Mouse (Mus musculus) midbrain, postnatal 0 days (tissue): ENCODE measurements around the gene Guca1a. TPM values are rescaled to one million over a fixed set of nuclear protein-coding genes. Genes with fewer than 3 reads are reported as not detected.

Source experiments
- ATAC-seq: fragments of 200-750 bp; cut with Nextera tagmentation; 2 replicates; pipeline ENCODE4 v1.8.0; 2017; ENCODE audit warnings: moderate number of reproducible peaks, mild to moderate bottlenecking, moderate TSS enrichment, moderate library complexity; ENCODE audit not compliant: low FRiP score
- DNase-seq: peaks from one replicate; pipeline ENCODE4 v3.0.0-alpha.2; 2015; ENCODE audit warnings: low spot score
- H3K27ac ChIP-seq: fragments of 300-500 bp; sonication (generic); 2 replicates; pipeline ENCODE4 v1.5.1; 2014; ENCODE audit warnings: low read depth, mild to moderate bottlenecking, low read length, mixed read lengths
- H3K27me3 ChIP-seq: fragments of 300-500 bp; sonication (generic); 2 replicates; pipeline ENCODE4 v1.6.1; 2014; ENCODE audit warnings: low read length, control low read depth, mixed read lengths; ENCODE audit not compliant: insufficient read depth
- H3K36me3 ChIP-seq: fragments of 300-500 bp; sonication (generic); 2 replicates; pipeline ENCODE4 v1.6.1; 2014; ENCODE audit warnings: low read length, control low read depth, mixed read lengths; ENCODE audit not compliant: insufficient read depth
- H3K4me1 ChIP-seq: fragments of 300-500 bp; sonication (generic); 2 replicates; pipeline ENCODE4 v1.6.1; 2014; ENCODE audit warnings: mild to moderate bottlenecking, control low read depth, antibody characterized with exemption, low read length, mixed read lengths; ENCODE audit not compliant: insufficient read depth
- H3K4me2 ChIP-seq: fragments of 300-500 bp; sonication (generic); 2 replicates; pipeline ENCODE4 v1.6.1; 2014; ENCODE audit warnings: low read depth, mild to moderate bottlenecking, low read length, mixed read lengths; ENCODE audit not compliant: poor library complexity, severe bottlenecking
- H3K4me3 ChIP-seq: fragments of 300-500 bp; sonication (generic); 2 replicates; pipeline ENCODE4 v1.5.1; 2014; ENCODE audit warnings: low read depth, mild to moderate bottlenecking, low read length, moderate library complexity
- H3K9ac ChIP-seq: fragments of 300-500 bp; sonication (generic); replicated peaks from 2 replicates; pipeline ENCODE4 v1.6.1; 2014; ENCODE audit warnings: mild to moderate bottlenecking, low read length, moderate library complexity, mixed read lengths; ENCODE audit not compliant: poor library complexity, severe bottlenecking
- H3K9me3 ChIP-seq: fragments of 300-500 bp; sonication (generic); 2 replicates; pipeline ENCODE4 v1.6.1; 2016; ENCODE audit warnings: low read length, control low read depth
- CTCF ChIP-seq: IDR thresholded peaks from 2 replicates; pipeline ENCODE4 v1.5.1; 2016; ENCODE audit warnings: antibody characterized with exemption, mild to moderate bottlenecking
- WGBS: fragments of 180-500 bp; shearing (Covaris S2); extraction: QIAGEN DNeasy Blood & Tissue Kit; methylation state at CpG from one replicate; pipeline ENCODE4 v1.1.7; 2014; 5-methylcytosine and 5-hydroxymethylcytosine counted together
- polyA plus RNA-seq: library from polyadenylated mRNA; unstranded; fragments of >200 nt; fragmentation: Nextera tagmentation; extraction: Ambion mirVana; gene quantifications from 2 replicates; pipeline ENCODE4 v1.2.1, GENCODE M21; 2015
- total RNA-seq: library from RNA; depleted of rRNA; stranded (reverse); fragments of >200 nt; gene quantifications from 2 replicates; pipeline ENCODE4 v1.2.3, GENCODE M21; 2014

Gene Guca1a
- total and polyA plus RNA-seq, 2 experiments from 2014 or later: 1.3 TPM; not detected in 1

DNA sequence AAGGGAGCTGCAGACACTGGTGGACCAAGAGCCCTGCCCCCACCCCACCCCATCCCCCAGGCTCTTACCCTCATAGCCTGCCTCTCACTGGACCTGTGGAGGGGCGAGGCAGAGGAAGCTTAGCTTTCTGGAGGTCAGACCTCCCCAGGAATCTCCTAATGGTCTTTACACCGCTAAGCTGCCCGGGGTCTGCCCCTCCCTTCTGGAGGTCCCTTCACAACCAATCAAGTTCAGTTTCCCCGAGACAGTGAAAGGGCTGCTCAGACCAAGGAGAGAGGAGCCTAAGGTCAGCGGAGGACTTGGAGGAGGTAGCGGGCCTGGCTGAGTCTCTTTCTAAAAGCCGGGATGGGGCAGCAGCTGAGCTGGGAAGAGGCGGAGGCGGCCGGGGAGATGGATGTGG, 15.2 kb downstream of the Guca1a start, which contains the start of gene Guca1b:
Gene Guca1b, plus strand, starts transcription at position 249 of the 400 bp plus-strand sequence.
- 32% methylated on average over 10 of the region's 10 CpGs for WGBS
- TF ChIP-seq CTCF: no peak

DNA sequence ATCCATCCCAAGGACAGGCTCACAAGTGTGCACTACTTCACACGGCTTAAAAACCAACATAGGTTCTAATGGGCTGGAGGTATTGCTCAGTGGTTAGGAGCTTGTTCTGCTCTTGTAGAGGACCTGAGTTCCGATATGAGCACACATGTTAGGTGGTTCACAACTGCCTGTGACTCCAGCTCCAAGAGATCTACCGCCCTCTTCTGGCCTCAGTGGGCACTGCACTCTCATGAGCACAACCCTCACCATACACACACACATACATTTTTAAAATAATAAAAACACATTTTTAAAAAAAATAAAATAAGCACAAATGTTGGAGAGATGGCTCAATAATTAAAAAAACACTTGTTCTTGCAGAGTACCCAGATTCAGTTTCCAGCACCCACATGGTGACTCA, 16.3 kb downstream of the Guca1a start:
- H3K9ac ChIP-seq: no peak overlapping the region
- no peaks in the 10 kb centered on the region for H3K9me3 ChIP-seq
- WGBS: 92% methylated on average over 3 of the region's 3 CpGs
- no peak overlapping the region for H3K4me2 ChIP-seq
- no peaks in the 10 kb centered on the region for H3K4me1 ChIP-seq
- peak; percentile 19; the same call in 1 of the 2 replicates for TF ChIP-seq CTCF
- no peak overlapping the region for H3K4me3 ChIP-seq
- no peak overlapping the region for H3K27ac ChIP-seq
- peaks cover 8% of the 10 kb centered on the region; the same call in 1 of the 2 replicates for H3K36me3 ChIP-seq
- no peaks in the 10 kb centered on the region for H3K27me3 ChIP-seq
- ATAC-seq (no peak), DNase-seq (no peak)

More for the DNA sequence above, 15.2 kb downstream of the Guca1a start, which contains the start of gene Guca1b:
- H3K4me3 ChIP-seq: no peak within 1 kb of the TSS
- no peak within 1 kb of the TSS for H3K27ac ChIP-seq
- H3K4me2 ChIP-seq: no peak within 1 kb of the TSS
- DNase-seq (no peak), ATAC-seq (no peak)
- H3K4me1 ChIP-seq: no peaks in the 10 kb centered on the region
- H3K27me3 ChIP-seq: no peaks in the 10 kb centered on the region
- no peaks in the 10 kb centered on the region for H3K9me3 ChIP-seq
- no peak within 1 kb of the TSS for H3K9ac ChIP-seq
- H3K36me3 ChIP-seq: no peaks in the 10 kb centered on the region

DNA sequence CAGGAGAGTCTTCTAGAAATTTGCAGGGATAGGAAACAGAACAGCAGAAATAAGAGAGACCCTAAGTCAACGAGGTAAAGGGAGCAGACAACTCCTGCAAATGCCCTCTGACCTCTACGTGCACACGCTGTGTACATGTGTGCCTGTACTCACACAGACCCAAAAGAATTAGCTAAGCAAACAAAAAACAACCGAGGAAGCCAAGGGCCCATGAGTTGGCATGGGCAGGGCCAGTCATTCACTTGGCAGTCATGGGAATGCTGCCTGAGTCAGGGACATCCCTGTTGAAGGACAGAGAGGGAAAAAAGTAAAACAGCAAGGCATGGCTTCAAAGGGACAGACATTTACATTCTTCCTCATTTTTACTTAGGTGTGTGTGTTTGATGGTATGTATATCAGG, 17.1 kb downstream of the Guca1a start:
- Histone ChIP-seq H3K27ac (no peak overlapping the region), H3K4me2 (no peak overlapping the region), H3K4me3 (no peak overlapping the region), H3K4me1 (no peaks in the 10 kb centered on the region), H3K9ac (no peak overlapping the region), H3K9me3 (no peaks in the 10 kb centered on the region), H3K27me3 (no peaks in the 10 kb centered on the region), H3K36me3 (peaks cover 14% of the 10 kb centered on the region)
- 85% methylated on average over 4 of the region's 4 CpGs for WGBS
- no peak for ATAC-seq
- TF ChIP-seq CTCF: no peak
- no peak for DNase-seq

DNA sequence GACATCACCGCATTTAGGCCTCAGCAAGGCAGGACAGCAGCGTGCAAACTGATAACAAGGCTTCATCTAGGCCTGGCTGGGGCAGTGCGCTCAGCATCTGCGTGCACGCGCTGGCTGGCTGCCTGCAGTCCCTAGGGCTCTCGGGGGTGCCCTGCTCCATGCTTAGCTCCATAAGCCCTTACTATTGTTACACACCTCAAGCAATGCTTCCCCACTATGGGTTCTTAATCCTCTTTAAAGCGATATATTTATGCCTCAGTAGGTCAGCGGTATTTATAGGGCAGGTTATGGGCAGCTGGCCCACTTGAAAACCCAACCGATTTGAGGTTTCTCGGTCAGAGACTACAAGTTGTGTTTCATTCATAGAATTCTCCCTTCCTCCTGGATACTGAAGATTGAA, 18.5 kb downstream of the Guca1a start:
- DNase-seq (no peak), ATAC-seq (no peak)
- Histone ChIP-seq H3K27me3 (no peaks in the 10 kb centered on the region), H3K4me3 (no peak overlapping the region), H3K9ac (no peak overlapping the region), H3K36me3 (peaks cover 17% of the 10 kb centered on the region), H3K27ac (no peak overlapping the region), H3K9me3 (no peaks in the 10 kb centered on the region), H3K4me2 (no peak overlapping the region), H3K4me1 (no peaks in the 10 kb centered on the region)
- 49% methylated on average over 11 of the region's 11 CpGs for WGBS
- TF ChIP-seq CTCF: no peak

DNA sequence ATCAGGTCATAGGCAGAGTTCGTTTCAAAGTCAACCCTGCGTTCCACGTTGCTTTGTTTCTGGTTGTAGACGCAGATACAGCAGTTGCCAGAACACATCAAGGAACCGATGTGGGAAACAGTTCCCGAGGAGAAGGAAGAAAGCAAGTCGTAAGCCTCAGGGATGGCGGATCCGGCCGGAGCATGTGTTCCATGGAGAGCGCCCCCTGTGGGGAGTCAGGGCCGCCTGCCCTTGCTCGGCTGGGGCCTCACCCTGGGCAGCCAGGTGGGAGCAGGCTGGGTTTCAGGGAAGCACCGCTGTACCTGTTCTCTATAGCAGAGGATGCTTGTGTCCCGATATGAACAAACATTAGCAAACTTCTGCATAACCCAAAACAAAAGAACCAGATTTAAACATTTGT, 22.3 kb downstream of the Guca1a start:
- H3K9me3 ChIP-seq: no peaks in the 10 kb centered on the region
- no peak overlapping the region for H3K4me2 ChIP-seq
- no peak overlapping the region for H3K4me3 ChIP-seq
- DNase-seq (no peak), ATAC-seq (no peak)
- H3K9ac ChIP-seq: no peak overlapping the region
- H3K27me3 ChIP-seq: no peaks in the 10 kb centered on the region
- H3K4me1 ChIP-seq: no peaks in the 10 kb centered on the region
- H3K36me3 ChIP-seq: peaks cover 45% of the 10 kb centered on the region
- no peak for TF ChIP-seq CTCF
- WGBS: 79% methylated on average over 15 of the region's 15 CpGs
- H3K27ac ChIP-seq: no peak overlapping the region

DNA sequence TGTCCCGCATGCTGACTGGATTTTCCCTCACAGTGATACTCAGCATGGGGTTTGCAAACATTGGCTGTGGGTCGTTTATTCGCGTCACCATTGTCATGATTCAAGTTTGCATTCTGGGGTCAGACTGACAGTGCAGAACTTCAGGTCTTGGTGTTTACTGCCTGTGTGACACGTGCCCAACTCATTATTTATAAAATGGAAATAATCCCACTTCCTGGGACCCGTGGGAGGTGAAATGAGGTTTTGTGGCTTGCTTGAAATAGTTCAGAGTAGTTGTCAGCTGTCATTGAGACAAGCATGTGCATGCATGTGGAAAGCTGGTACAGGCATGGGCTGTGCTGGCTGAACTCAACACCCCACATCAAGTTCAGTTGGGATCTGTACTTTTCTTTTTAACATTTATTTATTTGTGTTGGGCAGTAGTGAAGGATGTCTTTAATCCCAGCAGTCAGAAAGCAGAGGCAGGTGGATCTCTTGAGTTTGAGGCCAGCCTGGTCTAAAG, 23.6 kb downstream of the Guca1a start:
- Histone ChIP-seq H3K36me3 (peaks cover 55% of the 10 kb centered on the region), H3K9ac (no peak overlapping the region), H3K27ac (no peak overlapping the region), H3K4me3 (no peak overlapping the region), H3K27me3 (no peaks in the 10 kb centered on the region), H3K9me3 (no peaks in the 10 kb centered on the region), H3K4me2 (no peak overlapping the region), H3K4me1 (no peaks in the 10 kb centered on the region)
- DNase-seq (no peak), ATAC-seq (no peak)
- TF ChIP-seq CTCF: no peak
- 83% methylated on average over 6 of the region's 6 CpGs for WGBS
